Mouse (Mus musculus): ENCODE measurements around the gene Ccr8. TPM values are rescaled to one million over a fixed set of nuclear protein-coding genes. Genes with fewer than 3 reads are reported as not detected.

The Ccr8 gene
- polyA plus RNA-seq, 1 experiment from 2014 or later = 1.4 TPM

- Histone ChIP-seq H3K4me1 (no peaks in the 10 kb centered on the region; the same call in 1 of the 2 replicates), H3K27ac (no peak overlapping the region), H3K9ac (no peak overlapping the region), H3K27me3 (replicated peaks) (no peaks in the 10 kb centered on the region), H3K4me2 (no peak overlapping the region), H3K4me3 (replicated peaks) (no peak overlapping the region), H3K36me3 (no peaks in the 10 kb centered on the region), H3K9me3 (no peaks in the 10 kb centered on the region)
- ATAC-seq (ENCODE audit: insufficient read depth, low FRiP score, low read depth) = 0 out of 2 replicates have a peak, but pooled peaks have one; percentile 51
- 16% methylated on average over 3 of the region's 3 CpGs for WGBS
Measured at GRCm38 (mm10) chr9:120073169-120073568, 18.7 kb upstream of the Ccr8 start.

GRCm38 (mm10) chr9:120074516-120074915 lies 17.4 kb upstream of the Ccr8 start:
- Histone ChIP-seq H3K9me3 (no peaks in the 10 kb centered on the region), H3K27me3 (replicated peaks) (no peaks in the 10 kb centered on the region), H3K9ac (no peak overlapping the region), H3K4me1 (no peaks in the 10 kb centered on the region), H3K4me3 (replicated peaks) (no peak overlapping the region), H3K27ac (no peak overlapping the region), H3K36me3 (no peaks in the 10 kb centered on the region), H3K4me2 (no peak overlapping the region)
- ATAC-seq (ENCODE audit: insufficient read depth, low FRiP score, low read depth) = no peak
- WGBS = 82% methylated on average over 7 of the region's 7 CpGs

DNA sequence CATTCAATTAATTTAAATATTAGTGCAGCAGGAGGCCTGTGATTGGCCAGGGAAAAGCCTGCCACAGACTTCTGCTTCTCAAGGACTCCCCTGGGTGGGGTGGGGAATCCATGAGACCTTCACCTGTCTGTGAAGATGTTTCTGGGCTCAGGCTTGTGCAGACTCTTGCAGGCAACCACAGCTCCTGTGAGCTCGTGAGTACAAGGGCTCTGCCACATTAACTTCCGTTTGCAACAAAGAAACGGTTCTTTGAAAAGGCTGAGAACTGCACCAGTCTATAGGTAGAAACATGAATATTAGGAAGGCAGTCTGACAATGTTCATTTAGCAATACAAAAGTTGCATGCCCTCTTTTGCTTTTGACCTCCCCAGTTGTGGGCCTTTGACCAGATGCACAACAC lies 13.7 kb upstream of the Ccr8 start:
- Histone ChIP-seq H3K36me3 (no peaks in the 10 kb centered on the region), H3K27me3 (replicated peaks) (no peaks in the 10 kb centered on the region), H3K4me2 (no peak overlapping the region), H3K4me3 (replicated peaks) (no peak overlapping the region), H3K4me1 (no peaks in the 10 kb centered on the region), H3K9me3 (no peaks in the 10 kb centered on the region), H3K27ac (no peak overlapping the region), H3K9ac (no peak overlapping the region)
- WGBS = 81% methylated on average over 3 of the region's 3 CpGs
- ATAC-seq (ENCODE audit: insufficient read depth, low FRiP score, low read depth) = no peak

- 64% methylated on average over 7 of the region's 7 CpGs for WGBS
- H3K4me3 ChIP-seq (replicated peaks) = no peak overlapping the region
- no peaks in the 10 kb centered on the region for H3K36me3 ChIP-seq
- H3K4me2 ChIP-seq = no peak overlapping the region
- no peaks in the 10 kb centered on the region for H3K9me3 ChIP-seq
- no peak overlapping the region for H3K9ac ChIP-seq
- H3K27ac ChIP-seq = no peak overlapping the region
- ATAC-seq (ENCODE audit: insufficient read depth, low FRiP score, low read depth) = no peak
- no peaks in the 10 kb centered on the region for H3K27me3 ChIP-seq (replicated peaks)
- H3K4me1 ChIP-seq = no peaks in the 10 kb centered on the region
Measured at GRCm38 (mm10) chr9:120079901-120080300, 12.0 kb upstream of the Ccr8 start.

DNA sequence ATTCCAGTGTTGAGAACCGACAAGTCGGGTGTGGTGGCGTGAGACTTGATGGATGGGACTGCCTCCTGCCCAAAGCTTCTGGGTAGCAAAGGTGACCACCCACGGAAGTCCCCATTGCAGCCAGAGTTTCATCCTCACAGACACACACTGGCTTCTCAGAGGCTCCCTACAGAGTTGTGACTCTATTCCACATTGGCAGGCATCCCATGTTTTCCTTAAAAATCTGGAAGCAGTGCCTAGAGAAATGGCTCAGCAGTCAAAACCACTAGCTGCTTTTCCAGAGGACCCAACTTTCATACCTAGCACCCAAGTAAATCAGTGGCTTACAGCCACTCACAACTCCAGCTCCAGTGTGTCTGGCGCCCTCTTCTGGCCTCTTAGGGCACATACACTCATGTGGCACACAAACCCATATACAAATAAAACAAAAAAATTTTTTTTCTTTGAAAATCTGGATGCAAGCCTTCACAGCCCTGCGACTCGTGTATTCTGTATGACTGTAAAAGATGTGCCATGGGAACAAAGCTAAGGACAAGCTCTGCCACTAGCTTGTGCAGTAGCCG lies 11.3 kb upstream of the Ccr8 start:
- no peaks in the 10 kb centered on the region for H3K9me3 ChIP-seq
- no peak overlapping the region for H3K27ac ChIP-seq
- no peak for ATAC-seq (ENCODE audit: insufficient read depth, low FRiP score, low read depth)
- WGBS = 67% methylated on average over 8 of the region's 8 CpGs
- no peaks in the 10 kb centered on the region for H3K36me3 ChIP-seq
- H3K9ac ChIP-seq = no peak overlapping the region
- H3K4me3 ChIP-seq (replicated peaks) = no peak overlapping the region
- no peaks in the 10 kb centered on the region for H3K4me1 ChIP-seq
- H3K27me3 ChIP-seq (replicated peaks) = no peaks in the 10 kb centered on the region
- no peak overlapping the region for H3K4me2 ChIP-seq

DNA sequence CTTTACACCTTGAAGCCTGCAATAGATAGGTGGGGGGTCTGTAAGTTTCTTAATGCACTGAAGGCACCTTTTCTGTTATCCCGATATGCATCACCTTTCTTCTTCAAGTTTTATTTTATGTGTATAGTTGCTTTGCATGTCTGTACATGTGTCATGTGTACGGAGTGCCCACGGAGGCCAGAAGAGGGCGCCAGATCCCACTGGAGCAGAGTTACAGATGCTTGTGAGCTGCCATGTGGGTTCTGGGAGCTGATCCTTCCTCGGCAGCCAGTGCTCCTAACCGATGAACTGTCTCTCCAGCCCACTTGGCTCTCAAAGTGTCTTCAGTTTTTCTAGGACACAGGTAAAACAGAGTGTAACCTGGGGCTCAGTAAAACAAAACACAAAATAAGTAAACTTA lies 10.7 kb upstream of the Ccr8 start:
- Histone ChIP-seq H3K4me3 (replicated peaks) (no peak overlapping the region), H3K9ac (no peak overlapping the region), H3K4me2 (no peak overlapping the region), H3K27me3 (replicated peaks) (no peaks in the 10 kb centered on the region), H3K27ac (no peak overlapping the region), H3K9me3 (no peaks in the 10 kb centered on the region), H3K4me1 (no peaks in the 10 kb centered on the region), H3K36me3 (no peaks in the 10 kb centered on the region)
- 76% methylated on average over 6 of the region's 6 CpGs for WGBS
- no peak for ATAC-seq (ENCODE audit: insufficient read depth, low FRiP score, low read depth)

GRCm38 (mm10) chr9:120081967-120082366 lies 9.9 kb upstream of the Ccr8 start:
- no peak for ATAC-seq (ENCODE audit: insufficient read depth, low FRiP score, low read depth)
- H3K9ac ChIP-seq = no peak overlapping the region
- WGBS = 71% methylated on average over 5 of the region's 5 CpGs

GRCm38 (mm10) chr9:120082691-120083090 lies 9.2 kb upstream of the Ccr8 start:
- no peaks in the 10 kb centered on the region for H3K27me3 ChIP-seq (replicated peaks)
- H3K9me3 ChIP-seq = no peaks in the 10 kb centered on the region
- no peak overlapping the region for H3K27ac ChIP-seq
- no peak overlapping the region for H3K9ac ChIP-seq
- H3K4me3 ChIP-seq (replicated peaks) = no peak overlapping the region
- no peak for ATAC-seq (ENCODE audit: insufficient read depth, low FRiP score, low read depth)
- 85% methylated on average over 4 of the region's 4 CpGs for WGBS
- H3K4me1 ChIP-seq = no peaks in the 10 kb centered on the region
- H3K36me3 ChIP-seq = no peaks in the 10 kb centered on the region
- no peak overlapping the region for H3K4me2 ChIP-seq

More at GRCm38 (mm10) chr9:120081967-120082366, 9.9 kb upstream of the Ccr8 start:
- H3K4me1 ChIP-seq = no peaks in the 10 kb centered on the region
- H3K4me2 ChIP-seq = no peak overlapping the region
- no peaks in the 10 kb centered on the region for H3K9me3 ChIP-seq
- H3K27ac ChIP-seq = no peak overlapping the region
- H3K4me3 ChIP-seq (replicated peaks) = no peak overlapping the region
- no peaks in the 10 kb centered on the region for H3K27me3 ChIP-seq (replicated peaks)
- no peaks in the 10 kb centered on the region for H3K36me3 ChIP-seq

GRCm38 (mm10) chr9:120083158-120083894 lies 8.6 kb upstream of the Ccr8 start:
- WGBS = 73% methylated on average over 18 of the region's 18 CpGs
- no peak for ATAC-seq (ENCODE audit: insufficient read depth, low FRiP score, low read depth)
- Histone ChIP-seq H3K27me3 (replicated peaks) (no peaks in the 10 kb centered on the region), H3K4me3 (replicated peaks) (no peak overlapping the region), H3K4me2 (no peak overlapping the region), H3K27ac (no peak overlapping the region), H3K4me1 (no peaks in the 10 kb centered on the region), H3K36me3 (no peaks in the 10 kb centered on the region), H3K9me3 (no peaks in the 10 kb centered on the region), H3K9ac (no peak overlapping the region)

GRCm38 (mm10) chr9:120084406-120084805 lies 7.5 kb upstream of the Ccr8 start:
- H3K4me1 ChIP-seq = no peaks in the 10 kb centered on the region
- H3K9me3 ChIP-seq = no peaks in the 10 kb centered on the region
- H3K36me3 ChIP-seq = no peaks in the 10 kb centered on the region
- 81% methylated on average over 9 of the region's 9 CpGs for WGBS
- H3K9ac ChIP-seq = no peak overlapping the region
- no peak overlapping the region for H3K4me2 ChIP-seq
- ATAC-seq (ENCODE audit: insufficient read depth, low FRiP score, low read depth) = no peak
- H3K4me3 ChIP-seq (replicated peaks) = no peak overlapping the region
- no peaks in the 10 kb centered on the region for H3K27me3 ChIP-seq (replicated peaks)
- no peak overlapping the region for H3K27ac ChIP-seq

DNA sequence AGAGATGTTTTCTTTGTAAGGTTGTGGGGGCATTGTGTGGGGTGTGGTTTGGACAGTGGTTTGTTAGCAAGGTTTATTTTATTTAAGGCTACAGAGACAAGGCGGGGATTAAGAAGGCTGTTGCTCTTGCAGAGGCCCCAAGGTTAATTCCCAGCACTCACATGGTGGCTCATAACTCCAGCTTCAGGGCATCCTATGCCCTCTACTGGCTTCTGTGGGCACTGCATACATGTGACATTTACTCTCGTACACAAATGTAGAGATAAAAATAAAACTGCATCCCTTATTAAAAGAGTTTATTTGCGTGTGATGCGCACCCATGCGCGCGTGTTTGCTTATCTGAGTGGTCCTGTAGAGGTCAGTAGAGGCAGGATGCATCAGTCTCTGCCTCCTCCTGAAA lies 2.8 kb upstream of the Ccr8 start:
- H3K4me3 ChIP-seq (replicated peaks) = no peak overlapping the region
- H3K27ac ChIP-seq = no peak overlapping the region
- no peaks in the 10 kb centered on the region for H3K4me1 ChIP-seq
- H3K9ac ChIP-seq = no peak overlapping the region
- no peaks in the 10 kb centered on the region for H3K9me3 ChIP-seq
- no peak overlapping the region for H3K4me2 ChIP-seq
- ATAC-seq (ENCODE audit: insufficient read depth, low FRiP score, low read depth) = no peak
- no peaks in the 10 kb centered on the region for H3K27me3 ChIP-seq (replicated peaks)
- WGBS = 82% methylated on average over 7 of the region's 7 CpGs
- no peaks in the 10 kb centered on the region for H3K36me3 ChIP-seq

GRCm38 (mm10) chr9:120091086-120091485 lies 828 bp upstream of the Ccr8 start:
- 84% methylated on average over 10 of the region's 10 CpGs for WGBS
- no peak overlapping the region for H3K27ac ChIP-seq
- no peaks in the 10 kb centered on the region for H3K9me3 ChIP-seq
- H3K36me3 ChIP-seq = no peaks in the 10 kb centered on the region
- H3K9ac ChIP-seq = no peak overlapping the region
- H3K4me1 ChIP-seq = no peaks in the 10 kb centered on the region
- H3K27me3 ChIP-seq (replicated peaks) = no peaks in the 10 kb centered on the region
- no peak for ATAC-seq (ENCODE audit: insufficient read depth, low FRiP score, low read depth)
- no peak overlapping the region for H3K4me3 ChIP-seq (replicated peaks)
- H3K4me2 ChIP-seq = no peak overlapping the region

Data from stomach, embryonic 15.5 days (tissue).